Mouse (Mus musculus) forebrain, embryonic 10.5 days (tissue): ENCODE data around the gene Ndel1. TPM values are rescaled to one million over a fixed set of nuclear protein-coding genes. Genes with fewer than 3 reads are reported as not detected.

Experiments
- DNase-seq: peaks from one replicate; pipeline ENCODE4 v3.0.0-alpha.2; 2017; ENCODE audit warnings: low spot score; ENCODE audit errors: extremely low spot score
- H3K27ac ChIP-seq: fragments of 300-500 bp; sonication (generic); 2 replicates; pipeline ENCODE4 v1.5.1; 2016; ENCODE audit warnings: mild to moderate bottlenecking
- H3K27me3 ChIP-seq: fragments of 300-500 bp; sonication (generic); 2 replicates; pipeline ENCODE4 v1.6.1; 2016; ENCODE audit warnings: mild to moderate bottlenecking; ENCODE audit not compliant: poor library complexity, severe bottlenecking
- H3K36me3 ChIP-seq: fragments of 300-500 bp; sonication (generic); replicated peaks from 2 replicates; pipeline ENCODE4 v1.6.1; 2016; ENCODE audit warnings: mild to moderate bottlenecking, moderate library complexity
- H3K4me1 ChIP-seq: fragments of 300-500 bp; sonication (generic); 2 replicates; pipeline ENCODE4 v1.6.1; 2016
- H3K4me3 ChIP-seq: fragments of 300-500 bp; sonication (generic); 2 replicates; pipeline ENCODE4 v1.5.1; 2016; ENCODE audit warnings: mild to moderate bottlenecking, moderate library complexity
- H3K9me3 ChIP-seq: fragments of 300-500 bp; sonication (generic); 2 replicates; pipeline ENCODE4 v1.6.1; 2016; ENCODE audit warnings: mild to moderate bottlenecking, moderate library complexity
- WGBS: fragments of 180-500 bp; shearing (Covaris S2); methylation state at CpG from one replicate; pipeline ENCODE4 v1.1.7; 2016; 5-methylcytosine and 5-hydroxymethylcytosine counted together
- polyA plus RNA-seq: library from polyadenylated mRNA; unstranded; fragments of >200 nt; fragmentation: Nextera tagmentation; extraction: Ambion mirVana; gene quantifications from 2 replicates; pipeline ENCODE4 v1.2.1, GENCODE M21; 2016

The Ndel1 gene
- polyA plus RNA-seq, 1 experiment from 2014 or later = 51.3 TPM

DNA sequence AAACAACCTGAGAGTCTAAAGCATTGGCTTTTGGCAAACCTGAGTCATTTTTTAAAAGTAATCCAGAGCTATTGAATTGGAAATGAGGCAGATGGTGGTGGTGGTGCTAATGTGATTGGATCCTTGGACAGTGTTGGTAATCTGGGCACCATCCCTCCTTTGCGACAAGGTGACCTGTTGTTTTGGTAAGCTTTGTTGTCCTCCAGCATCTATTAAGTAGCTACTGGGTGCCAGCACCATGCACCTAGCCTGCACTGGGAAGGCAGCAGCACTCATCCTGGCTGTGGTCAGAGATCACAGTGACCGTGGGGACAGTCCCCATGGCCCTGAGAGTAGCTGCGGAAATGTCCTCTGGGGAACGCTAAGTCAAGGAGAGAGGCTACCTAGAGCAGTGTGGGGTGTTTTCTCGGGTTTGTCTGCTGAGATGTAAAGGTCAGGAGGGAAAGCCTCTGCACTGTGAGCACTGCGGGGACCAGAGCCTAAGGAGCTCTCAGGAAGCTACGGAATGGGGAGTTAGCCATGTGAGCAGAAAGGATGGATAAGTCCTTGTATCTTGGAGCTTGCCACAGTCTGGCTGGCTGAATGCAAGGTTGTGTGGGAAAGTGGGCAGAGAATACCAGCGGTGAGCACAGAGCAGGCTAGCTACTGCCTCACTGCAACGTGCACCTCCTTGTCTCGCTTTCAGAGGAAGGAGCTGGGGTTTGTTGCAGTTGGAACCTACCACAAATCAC lies 91.8 kb downstream of the Ndel1 start:
- Histone ChIP-seq H3K27ac (no peak overlapping the region), H3K4me1 (no peaks in the 10 kb centered on the region), H3K36me3 (peaks cover 100% of the 10 kb centered on the region), H3K27me3 (no peaks in the 10 kb centered on the region), H3K9me3 (no peaks in the 10 kb centered on the region), H3K4me3 (no peak overlapping the region)
- DNase-seq = no peak
- 93% methylated on average over 10 of the region's 10 CpGs for WGBS

DNA sequence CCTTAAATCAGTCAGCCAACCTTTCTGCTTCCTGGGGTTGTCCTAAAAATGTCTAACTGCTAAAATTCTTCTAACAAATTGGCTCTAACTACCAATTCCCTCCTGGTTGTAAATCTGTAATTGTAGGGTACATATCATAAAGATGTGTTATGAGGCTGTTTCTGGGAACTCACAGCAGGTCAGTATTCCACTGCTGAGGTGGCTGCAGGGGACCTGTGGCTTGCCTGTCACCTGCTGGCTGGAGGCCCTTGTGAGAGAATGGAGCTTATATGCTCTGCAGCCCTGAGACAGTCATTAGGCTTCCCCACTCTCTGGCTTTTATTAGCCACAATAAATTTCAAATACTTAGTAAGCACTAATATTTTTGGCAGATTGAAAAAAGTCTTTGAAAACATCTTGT lies 92.8 kb downstream of the Ndel1 start:
- Histone ChIP-seq H3K4me1 (no peaks in the 10 kb centered on the region), H3K27me3 (no peaks in the 10 kb centered on the region), H3K36me3 (peaks cover 100% of the 10 kb centered on the region), H3K27ac (no peak overlapping the region), H3K9me3 (no peaks in the 10 kb centered on the region), H3K4me3 (no peak overlapping the region)
- no peak for DNase-seq

DNA sequence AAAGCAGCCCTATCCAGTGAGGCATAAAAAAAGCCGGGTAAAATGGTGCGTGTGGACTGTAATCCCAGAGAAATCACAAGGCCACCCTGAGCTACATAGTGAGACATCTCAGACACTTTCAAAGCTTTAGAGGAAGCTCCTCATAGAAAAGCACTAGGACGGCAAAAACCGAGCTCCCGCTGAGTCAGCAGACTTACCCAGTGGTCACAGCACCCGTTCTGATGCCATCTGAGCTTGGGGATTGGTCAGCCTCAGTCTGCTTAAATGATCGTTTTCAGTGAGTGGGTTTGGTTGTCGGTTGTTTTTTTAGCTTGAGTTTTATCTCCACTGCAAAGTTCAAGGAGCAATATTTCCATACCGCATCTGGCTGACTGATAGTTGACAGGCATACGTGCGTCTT lies 93.7 kb downstream of the Ndel1 start:
- WGBS = 93% methylated on average over 11 of the region's 11 CpGs
- no peak overlapping the region for H3K4me3 ChIP-seq
- H3K36me3 ChIP-seq = peaks cover 100% of the 10 kb centered on the region
- no peaks in the 10 kb centered on the region for H3K27me3 ChIP-seq
- H3K9me3 ChIP-seq = no peaks in the 10 kb centered on the region
- H3K4me1 ChIP-seq = no peaks in the 10 kb centered on the region
- DNase-seq = no peak
- H3K27ac ChIP-seq = no peak overlapping the region

DNA sequence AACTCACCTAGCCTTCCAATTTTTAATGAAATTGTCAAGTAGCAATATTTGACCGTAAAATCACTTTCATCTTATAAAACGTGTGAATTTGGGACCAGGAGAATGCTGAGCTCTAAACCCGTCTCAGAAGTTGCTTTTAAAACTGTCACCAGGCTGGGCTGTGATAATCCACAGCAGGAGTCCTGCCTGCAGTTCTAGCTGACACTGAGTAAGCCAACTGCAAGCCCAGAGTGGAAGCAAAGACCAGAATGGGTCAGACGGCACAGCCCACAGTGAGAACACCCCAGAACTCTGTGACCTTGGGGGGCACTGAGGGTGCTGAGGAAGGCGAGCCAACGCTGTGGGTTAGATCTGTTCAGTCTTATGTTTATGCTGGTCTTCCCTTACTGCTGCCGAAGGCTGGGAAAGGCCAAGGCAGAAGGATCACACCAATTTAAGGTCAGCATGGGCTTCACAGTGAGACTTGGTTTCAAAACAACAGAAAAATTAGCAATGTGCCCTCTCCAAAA lies 95.5 kb downstream of the Ndel1 start:
- DNase-seq = no peak
- Histone ChIP-seq H3K4me3 (no peak overlapping the region), H3K4me1 (no peaks in the 10 kb centered on the region), H3K27ac (no peak overlapping the region), H3K36me3 (peaks cover 100% of the 10 kb centered on the region), H3K27me3 (no peaks in the 10 kb centered on the region), H3K9me3 (no peaks in the 10 kb centered on the region)
- 90% methylated on average over 7 of the region's 7 CpGs for WGBS

Other genes with a start within 250 kb of the Ndel1 start
- 161 and 167 TPM in 2 replicates for gene Myh10, start 180.3 kb downstream of the Ndel1 start, polyA plus RNA-seq
- gene Rnf222, start 16.7 kb upstream of the Ndel1 start, polyA plus RNA-seq = 0.05 and 0.11 TPM in 2 replicates
- gene Rpl26, start 29.7 kb upstream of the Ndel1 start, polyA plus RNA-seq = 1,077 and 1,081 TPM in 2 replicates
- not detected in 2 replicates for gene Odf4, start 55.2 kb upstream of the Ndel1 start, polyA plus RNA-seq
- 6.7 and 6.8 TPM in 2 replicates for gene Arhgef15, start 85.6 kb upstream of the Ndel1 start, polyA plus RNA-seq
- gene Slc25a35, start 96.3 kb upstream of the Ndel1 start, polyA plus RNA-seq = 1.9 and 2.1 TPM in 2 replicates
- 90.7 and 97.5 TPM in 2 replicates for gene Rangrf, start 103.3 kb upstream of the Ndel1 start, polyA plus RNA-seq
- gene Pfas, start 136.6 kb upstream of the Ndel1 start, polyA plus RNA-seq = 70.5 and 72.8 TPM in 2 replicates
- gene Ctc1, start 144.1 kb upstream of the Ndel1 start, polyA plus RNA-seq = 79.6 and 86.1 TPM in 2 replicates
- 227 and 236 TPM in 2 replicates for gene Aurkb, start 173.8 kb upstream of the Ndel1 start, polyA plus RNA-seq
- 3.8 and 4.1 TPM in 2 replicates for gene Borcs6, start 187.9 kb upstream of the Ndel1 start, polyA plus RNA-seq
- gene Tmem107, start 198.9 kb upstream of the Ndel1 start, polyA plus RNA-seq = 60.8 and 61.0 TPM in 2 replicates
- gene Vamp2, start 216.6 kb upstream of the Ndel1 start, polyA plus RNA-seq = 51.3 and 57.6 TPM in 2 replicates
- 7.3 and 9.0 TPM in 2 replicates for gene Per1, start 223.4 kb upstream of the Ndel1 start, polyA plus RNA-seq
- 0.16 and 0.17 TPM in 2 replicates for gene Hes7, start 248.5 kb upstream of the Ndel1 start, polyA plus RNA-seq